Mouse (Mus musculus) spleen, postnatal 4 days (tissue): ENCODE results near the gene Qrfpr.

Experiments
- DNase-seq, 2 experiments: peaks; one replicate each; pipeline ENCODE4 v3.0.0; 2022; ENCODE audit warnings: low spot score in 2 of 2

The Qrfpr gene

GRCm38 (mm10) chr3:36221743-36222682 is at the start of gene Qrfpr:
Gene Qrfpr, minus strand, starts transcription at chr3:36222313.
- DNase-seq = no peak

- no peak for DNase-seq
Observed at GRCm38 (mm10) chr3:36263873-36264272, 41.8 kb upstream of the Qrfpr start.

DNA sequence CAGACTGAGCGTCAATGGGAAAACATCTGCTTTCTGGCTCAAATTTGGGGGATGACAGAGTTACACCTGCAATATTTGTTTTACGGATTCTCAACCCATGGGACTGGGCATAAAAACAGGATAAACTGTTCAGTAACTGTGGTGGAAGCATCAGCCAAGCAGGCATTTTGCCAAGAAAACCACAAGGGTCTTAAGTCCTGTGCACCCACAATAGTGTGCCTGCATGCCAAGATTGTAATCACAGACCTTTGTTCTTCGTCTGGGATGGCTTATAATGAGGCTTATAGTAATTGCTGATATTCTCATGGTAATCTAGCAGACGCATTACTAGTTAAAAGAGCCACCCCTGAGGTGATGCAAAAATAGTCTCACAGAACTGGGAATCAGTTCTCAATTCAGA is 41.2 kb upstream of the Qrfpr start:
- no peak for DNase-seq

DNA sequence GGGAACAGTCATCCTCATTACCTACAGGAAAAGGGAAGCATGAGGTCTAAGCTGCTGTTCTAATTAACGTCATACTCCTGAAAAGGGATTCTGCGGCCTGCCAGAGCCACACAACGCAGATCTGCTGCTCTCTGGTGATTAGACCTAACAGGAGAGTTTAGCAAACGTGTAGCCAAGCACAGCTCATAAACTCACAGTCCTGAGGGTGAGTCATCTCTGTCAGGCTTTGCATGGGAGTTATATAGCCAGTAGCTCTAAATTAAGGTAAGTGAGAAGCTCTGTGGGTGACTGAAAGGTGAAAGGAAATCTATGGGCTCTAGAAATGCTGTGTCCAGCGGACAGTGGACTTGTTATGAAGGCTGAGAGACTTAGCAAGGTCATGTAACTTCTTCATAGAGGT is 28.5 kb upstream of the Qrfpr start:
- DNase-seq = no peak

DNA sequence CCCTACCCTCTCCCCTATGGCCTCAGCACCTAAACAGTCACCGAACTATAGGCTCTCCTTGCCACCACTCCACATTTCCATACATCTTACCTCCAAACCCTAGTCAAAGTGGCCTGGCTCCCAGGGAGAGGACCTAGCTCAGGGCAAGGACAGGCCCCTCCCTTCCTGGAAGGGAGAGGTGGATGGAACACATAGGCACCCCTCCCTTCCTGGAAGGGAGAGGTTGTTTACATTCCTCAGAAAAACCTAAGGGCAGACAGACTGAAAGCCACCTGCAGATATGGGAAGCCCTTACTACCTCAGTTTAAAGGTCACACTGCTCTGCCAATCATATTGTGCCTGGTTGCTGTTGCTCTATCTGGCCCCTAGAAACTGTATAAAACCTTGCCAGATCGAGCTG is 26.3 kb upstream of the Qrfpr start:
- DNase-seq = no peak

DNA sequence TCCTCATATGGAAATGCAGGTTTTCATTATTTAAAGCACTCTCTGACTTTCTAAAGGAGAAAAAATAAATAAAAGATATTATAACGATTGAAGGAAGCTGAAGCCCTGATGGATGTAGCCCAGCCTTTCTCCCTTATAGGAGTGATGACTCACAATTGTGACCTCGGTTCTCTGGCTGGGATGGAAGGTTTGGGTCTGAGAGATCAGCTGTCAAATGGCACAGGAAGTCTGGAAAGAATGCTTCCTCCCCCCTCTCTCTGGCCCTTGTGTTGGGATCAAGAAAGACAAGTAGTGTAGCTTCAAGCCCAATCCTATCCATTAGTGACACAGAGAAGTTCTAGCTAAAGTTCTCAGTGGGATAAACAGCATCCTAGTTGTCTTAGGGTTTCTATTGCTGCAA is 7.8 kb upstream of the Qrfpr start:
- no peak for DNase-seq

GRCm38 (mm10) chr3:36227246-36227645 is 5.1 kb upstream of the Qrfpr start:
- DNase-seq = no peak

- no peak for DNase-seq
Observed at GRCm38 (mm10) chr3:36223361-36223760, 1.2 kb upstream of the Qrfpr start.

DNA sequence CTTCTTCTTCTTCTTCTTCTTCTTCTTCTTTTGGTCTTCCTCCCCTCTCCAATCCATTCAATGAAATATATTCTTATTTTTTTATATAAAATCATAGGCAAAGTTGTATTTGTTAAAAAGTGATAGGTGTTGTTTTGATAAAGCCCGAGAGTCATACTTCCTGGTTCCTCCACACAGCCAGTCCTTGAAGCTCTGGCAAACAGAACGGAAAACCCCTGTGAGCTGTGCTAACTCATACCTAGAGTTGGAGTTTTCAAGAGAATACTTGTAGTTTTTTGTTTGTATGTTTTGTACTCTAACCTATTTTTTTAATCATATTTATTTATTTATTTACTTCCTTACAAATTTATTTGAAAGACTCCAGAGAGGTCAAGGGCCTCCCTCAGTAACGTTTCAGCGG is 9.4 kb downstream of the Qrfpr start:
- DNase-seq = no peak

DNA sequence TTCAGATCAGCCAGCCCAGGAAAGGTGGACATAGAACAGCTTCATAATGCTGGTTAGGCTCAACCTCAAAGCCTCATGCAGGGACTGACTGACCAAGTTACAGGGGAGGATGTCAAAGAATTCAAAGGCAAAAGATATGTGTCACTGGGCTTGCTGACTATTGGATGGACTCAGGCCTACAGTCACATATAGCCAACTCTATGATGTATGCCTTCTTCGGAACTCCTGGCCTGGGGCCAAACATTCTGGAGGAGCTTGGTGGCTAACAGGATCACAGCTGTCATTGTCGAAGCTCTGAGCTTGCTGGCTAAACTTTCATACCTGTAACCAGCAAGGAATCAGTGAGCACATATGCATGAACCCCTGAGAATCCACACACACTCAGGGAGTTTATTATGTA is 11.2 kb downstream of the Qrfpr start:
- DNase-seq = no peak

- DNase-seq = no peak
Observed at GRCm38 (mm10) chr3:36209776-36210555, 12.1 kb downstream of the Qrfpr start.

DNA sequence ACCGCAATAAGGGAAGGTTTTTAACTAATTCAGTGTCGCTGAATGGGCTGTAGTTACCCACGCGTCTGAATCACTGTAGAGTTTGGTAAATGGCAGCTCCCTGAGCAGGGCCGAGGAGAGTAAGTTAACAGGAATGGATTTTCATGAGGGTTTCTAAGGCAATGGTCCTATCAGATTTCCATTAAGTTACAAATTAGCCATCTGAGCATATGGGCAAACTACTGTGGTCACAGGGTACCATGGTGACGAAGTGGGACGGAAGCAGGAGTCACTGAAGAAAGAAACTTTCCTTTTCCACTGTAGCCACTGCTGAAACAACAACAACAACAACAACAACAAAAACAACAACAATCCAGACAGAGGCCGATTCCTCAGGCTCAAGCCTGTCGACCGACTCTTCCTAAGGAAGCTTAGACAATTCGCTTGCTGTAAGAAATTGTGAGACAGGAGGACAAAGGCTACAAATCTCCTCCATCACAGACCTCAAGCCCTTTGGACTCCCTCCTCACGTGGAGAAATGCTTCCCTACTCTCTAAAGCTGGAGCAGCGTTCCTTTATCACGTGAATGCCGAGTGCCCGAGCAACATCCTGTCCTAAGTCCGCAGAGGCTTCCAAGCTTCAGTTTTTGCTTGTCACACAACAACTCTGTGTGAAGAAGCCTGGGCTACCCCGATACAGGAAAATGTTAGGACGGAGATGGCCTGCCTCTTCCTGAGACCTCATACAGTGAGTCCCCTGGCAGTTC is 14.4 kb downstream of the Qrfpr start:
- no peak for DNase-seq

GRCm38 (mm10) chr3:36202932-36203331 is 19.2 kb downstream of the Qrfpr start:
- DNase-seq = no peak

- DNase-seq = no peak
Observed at GRCm38 (mm10) chr3:36201098-36201497, 21.0 kb downstream of the Qrfpr start.

- DNase-seq = no peak
Observed at GRCm38 (mm10) chr3:36189243-36189642, 32.9 kb downstream of the Qrfpr start.

- no peak for DNase-seq
Observed at GRCm38 (mm10) chr3:36186510-36186909, 35.6 kb downstream of the Qrfpr start.

DNA sequence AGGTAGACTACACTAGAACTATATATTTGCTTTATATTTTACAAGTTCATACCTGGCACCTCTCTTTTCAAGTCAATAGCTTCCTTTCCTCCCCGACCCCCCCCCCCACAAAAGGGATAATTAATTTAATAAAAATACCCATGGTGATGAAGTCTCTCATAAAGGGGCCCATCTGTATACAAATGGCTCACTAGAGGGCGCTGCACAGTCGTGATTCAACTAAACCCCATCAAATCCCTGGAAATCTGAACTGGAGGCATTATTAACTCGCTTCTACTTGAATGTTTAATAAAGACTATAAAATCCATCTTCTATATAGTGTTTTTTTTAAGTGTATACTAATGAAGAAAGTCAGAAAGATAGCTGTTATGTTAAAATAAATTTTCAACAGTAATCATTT is 40.6 kb downstream of the Qrfpr start:
- DNase-seq = no peak

DNA sequence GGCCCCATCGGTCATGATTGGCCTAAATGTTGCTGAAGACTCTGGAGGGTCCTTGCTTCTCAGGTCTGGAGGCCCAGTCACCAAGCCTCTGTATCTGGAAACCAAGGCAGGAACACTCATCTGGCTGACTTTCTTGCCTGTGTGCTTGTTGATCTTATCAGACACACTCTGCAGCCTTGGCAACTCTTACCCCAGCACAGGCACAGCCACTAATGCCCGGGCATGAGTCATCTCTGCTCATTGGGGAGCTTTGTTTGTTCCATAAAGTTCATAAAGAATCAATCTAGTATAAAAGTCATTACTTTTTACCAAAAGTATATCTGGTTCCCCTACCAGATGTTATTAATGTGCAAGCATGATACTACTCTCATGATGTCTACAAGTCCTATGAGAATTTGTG is 48.4 kb downstream of the Qrfpr start:
- no peak for DNase-seq

- DNase-seq = no peak
Observed at GRCm38 (mm10) chr3:36171348-36171747, 50.8 kb downstream of the Qrfpr start.

- DNase-seq = no peak
Observed at GRCm38 (mm10) chr3:36170670-36171210, 51.4 kb downstream of the Qrfpr start.

- no peak for DNase-seq
Observed at GRCm38 (mm10) chr3:36155268-36155667, 66.8 kb downstream of the Qrfpr start.
